Mouse (Mus musculus) E14TG2a.4 (cell line): Measurements from ENCODE around the gene Krt8.

ENCODE experiments used
- CTCF ChIP-seq: conservative IDR thresholded peaks from 2 replicates; pipeline ENCODE4 v1.5.1; 2014; ENCODE audit warnings: low read length
- POU5F1 ChIP-seq: IDR thresholded peaks from 2 replicates; pipeline ENCODE4 v1.6.1; 2014; ENCODE audit warnings: low read length, borderline replicate concordance

GRCm38 (mm10) chr15:101974083-101974845, 30.0 kb downstream of the Krt8 start:
- TF ChIP-seq CTCF (no peak), POU5F1 (no peak)
